Mouse (Mus musculus) neural tube, embryonic 11.5 days (tissue): ENCODE measurements at regions not wholly inside any gene's neighbourhood (a gene's known extent, or its start where the extent isn't known, plus 50 kb on each side); places are given as distances from the start of the nearest gene placed in this dataset.

Source experiments
- ATAC-seq: fragments of 200-750 bp; cut with Nextera tagmentation; 2 replicates; pipeline ENCODE4 v1.8.0; 2017; ENCODE audit warnings: moderate number of reproducible peaks, mild to moderate bottlenecking, moderate TSS enrichment, moderate library complexity; ENCODE audit not compliant: insufficient read depth, low FRiP score, low TSS enrichment
- DNase-seq: peaks from one replicate; pipeline ENCODE4 v3.0.0-alpha.2; 2015; ENCODE audit warnings: low spot score
- H3K27ac ChIP-seq: fragments of 300-500 bp; sonication (generic); 2 replicates; pipeline ENCODE4 v1.5.1; 2014; ENCODE audit warnings: low read depth, mild to moderate bottlenecking, low read length
- H3K27me3 ChIP-seq: fragments of 300-500 bp; sonication (generic); 2 replicates; pipeline ENCODE4 v1.6.1; 2014; ENCODE audit warnings: mild to moderate bottlenecking, low read length, mixed read lengths; ENCODE audit not compliant: control insufficient read depth, insufficient read depth
- H3K36me3 ChIP-seq: fragments of 300-500 bp; sonication (generic); 2 replicates; pipeline ENCODE4 v1.6.1; 2014; ENCODE audit warnings: mild to moderate bottlenecking, low read length, moderate library complexity, mixed read lengths; ENCODE audit not compliant: control insufficient read depth, insufficient read depth
- H3K4me1 ChIP-seq: fragments of 300-500 bp; sonication (generic); 2 replicates; pipeline ENCODE4 v1.6.1; 2014; ENCODE audit warnings: low read length, mixed read lengths; ENCODE audit not compliant: control insufficient read depth, insufficient read depth
- H3K4me2 ChIP-seq: fragments of 300-500 bp; sonication (generic); 2 replicates; pipeline ENCODE4 v1.6.1; 2014; ENCODE audit warnings: low read depth, mild to moderate bottlenecking, moderate library complexity
- H3K4me3 ChIP-seq: fragments of 300-500 bp; sonication (generic); 2 replicates; pipeline ENCODE4 v1.5.1; 2014; ENCODE audit warnings: low read depth, low read length
- H3K9ac ChIP-seq: fragments of 300-500 bp; sonication (generic); 2 replicates; pipeline ENCODE4 v1.6.1; 2014; ENCODE audit warnings: mild to moderate bottlenecking, low read length
- H3K9me3 ChIP-seq: fragments of 300-500 bp; sonication (generic); 2 replicates; pipeline ENCODE4 v1.6.1; 2016; ENCODE audit warnings: low read length; ENCODE audit not compliant: control insufficient read depth
- WGBS: fragments of 180-500 bp; shearing (Covaris S2); extraction: QIAGEN DNeasy Blood & Tissue Kit; methylation state at CpG from one replicate; pipeline ENCODE4 v1.1.7; 2014; 5-methylcytosine and 5-hydroxymethylcytosine counted together

DNA sequence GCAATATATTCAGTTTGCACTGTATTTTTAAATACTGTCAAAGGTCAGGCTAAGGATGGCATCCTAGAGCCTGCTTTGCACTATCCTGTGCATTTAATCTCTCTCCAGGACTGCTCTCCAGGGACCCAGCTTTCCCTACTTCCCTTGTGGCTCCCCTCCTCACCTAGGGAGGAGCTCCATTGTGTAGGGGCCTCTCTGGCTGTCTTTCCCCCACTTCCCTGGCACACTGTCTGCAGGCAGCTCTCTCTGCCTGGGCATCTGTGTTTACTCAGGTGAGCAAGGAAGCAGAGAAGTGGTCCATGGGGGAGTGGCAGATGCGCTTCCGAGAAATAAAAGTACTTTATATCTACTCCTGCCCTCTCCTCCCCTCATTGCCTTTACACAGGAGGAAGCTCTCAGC, 218.0 kb upstream of the Cxcr4 start:
- Histone ChIP-seq H3K4me1 (peaks cover 9% of the 10 kb centered on the region; the same call in 1 of the 2 replicates), H3K27ac (no peak overlapping the region), H3K36me3 (no peaks in the 10 kb centered on the region), H3K27me3 (no peaks in the 10 kb centered on the region), H3K4me2 (no peak overlapping the region), H3K9ac (no peak overlapping the region), H3K4me3 (no peak overlapping the region), H3K9me3 (no peaks in the 10 kb centered on the region)
- DNase-seq: no peak
- WGBS: 77% methylated on average over 2 of the region's 2 CpGs
- no peak for ATAC-seq

DNA sequence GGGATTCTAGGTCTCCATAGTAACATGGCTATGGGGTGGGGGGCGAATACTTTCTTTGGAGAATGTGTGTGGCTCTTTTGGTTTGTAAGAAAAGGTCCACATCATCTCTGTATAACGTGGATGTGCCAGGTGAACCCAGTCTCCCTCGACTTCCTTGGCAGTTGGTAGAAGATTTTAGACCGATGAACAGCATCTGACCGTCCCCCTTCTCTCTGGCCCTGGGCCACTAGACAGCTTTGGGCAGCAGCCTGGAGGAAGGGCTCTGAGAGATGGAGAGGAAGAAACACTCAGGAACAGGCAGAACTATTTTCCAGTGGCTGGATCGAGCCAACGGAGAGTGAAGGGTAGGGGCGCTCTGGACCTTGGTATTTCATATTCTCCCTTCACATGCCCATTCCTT, 217.5 kb upstream of the Cxcr4 start:
- H3K27ac ChIP-seq: no peak overlapping the region
- DNase-seq: no peak
- H3K4me1 ChIP-seq: peaks cover 9% of the 10 kb centered on the region; the same call in 1 of the 2 replicates
- H3K4me2 ChIP-seq: no peak overlapping the region
- H3K4me3 ChIP-seq: no peak overlapping the region
- H3K9ac ChIP-seq: no peak overlapping the region
- H3K27me3 ChIP-seq: no peaks in the 10 kb centered on the region
- ATAC-seq: no peak
- H3K36me3 ChIP-seq: no peaks in the 10 kb centered on the region
- no peaks in the 10 kb centered on the region for H3K9me3 ChIP-seq
- 92% methylated on average over 8 of the region's 8 CpGs for WGBS

DNA sequence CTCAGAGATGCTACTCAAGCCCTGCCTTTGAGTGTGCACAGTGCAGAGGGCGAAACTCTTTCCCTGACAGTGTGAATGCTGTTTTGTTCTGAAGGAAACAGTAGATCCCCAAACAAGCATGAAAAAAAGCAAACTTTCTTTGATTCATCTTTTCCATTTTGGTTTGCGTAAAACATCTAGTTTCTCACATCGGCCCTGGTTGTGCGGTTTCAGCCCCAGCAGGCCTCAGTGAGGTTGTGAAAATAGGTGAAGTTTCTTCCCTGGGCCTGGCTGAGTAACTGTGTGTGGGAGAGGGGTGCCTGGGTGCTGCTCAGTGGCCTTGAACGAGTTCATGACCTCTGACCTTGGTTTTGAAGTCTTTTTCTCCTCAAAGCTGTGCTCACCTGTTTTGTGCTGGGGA, 216.5 kb upstream of the Cxcr4 start:
- Histone ChIP-seq H3K36me3 (no peaks in the 10 kb centered on the region), H3K9ac (no peak overlapping the region), H3K4me3 (no peak overlapping the region), H3K4me2 (no peak overlapping the region), H3K27me3 (no peaks in the 10 kb centered on the region), H3K4me1 (peaks cover 9% of the 10 kb centered on the region), H3K27ac (no peak overlapping the region), H3K9me3 (no peaks in the 10 kb centered on the region)
- ATAC-seq: no peak
- WGBS: 84% methylated on average over 5 of the region's 5 CpGs
- DNase-seq: no peak

DNA sequence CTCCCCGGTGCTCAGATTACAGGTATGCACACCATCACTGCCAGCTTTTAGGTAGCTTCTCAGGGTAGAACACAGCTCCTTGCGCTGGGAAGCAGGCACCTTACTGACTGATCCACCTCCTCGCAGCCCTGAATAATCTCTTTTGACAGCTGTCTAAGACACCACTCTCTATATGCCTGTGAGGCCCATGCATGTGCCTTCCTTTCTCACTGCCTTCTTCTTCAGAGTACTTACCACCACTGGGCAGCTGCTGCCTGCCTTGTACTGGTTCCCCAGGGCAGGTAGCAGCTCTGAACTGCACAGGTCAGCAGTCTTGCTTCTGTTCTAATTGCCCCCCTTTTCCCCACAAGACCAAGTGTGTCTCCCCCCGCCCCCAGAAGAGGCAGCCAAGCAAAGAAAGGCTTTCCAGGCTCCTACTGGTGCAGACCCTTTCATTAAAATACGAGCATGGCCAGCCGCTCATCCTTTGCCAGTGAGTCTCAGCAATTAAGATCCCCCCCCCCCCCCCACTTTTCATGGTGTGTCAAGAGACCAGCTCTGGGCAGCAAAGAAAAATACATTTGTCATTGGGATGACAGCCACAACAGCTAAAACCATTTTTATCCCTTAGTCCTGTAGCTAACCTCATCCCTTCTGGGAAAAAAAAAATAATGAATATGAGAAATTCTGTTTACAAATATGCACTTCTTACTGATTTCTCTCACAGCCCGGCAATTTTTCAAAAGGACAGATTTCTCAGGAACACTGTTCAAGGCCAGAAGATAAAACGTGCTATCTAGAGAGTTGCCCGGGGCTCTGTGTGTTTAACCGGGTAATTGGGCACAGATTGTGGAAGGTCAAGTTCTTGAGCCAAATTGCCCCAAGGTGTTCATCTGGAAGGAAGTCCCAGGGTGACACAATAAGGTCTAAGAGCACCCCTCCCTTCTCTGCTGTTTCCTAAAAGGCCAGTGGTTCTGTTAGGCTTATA, 213.9 kb upstream of the Cxcr4 start:
- no peak for DNase-seq
- no peaks in the 10 kb centered on the region for H3K36me3 ChIP-seq
- no peak overlapping the region for H3K4me2 ChIP-seq
- 44% methylated on average over 10 of the region's 10 CpGs for WGBS
- H3K4me1 ChIP-seq: peaks cover 9% of the 10 kb centered on the region
- ATAC-seq: peak; percentile 36; the same call in 1 of the 2 replicates
- no peaks in the 10 kb centered on the region for H3K9me3 ChIP-seq
- H3K27ac ChIP-seq: no peak overlapping the region
- no peaks in the 10 kb centered on the region for H3K27me3 ChIP-seq
- H3K4me3 ChIP-seq: no peak overlapping the region
- H3K9ac ChIP-seq: no peak overlapping the region

DNA sequence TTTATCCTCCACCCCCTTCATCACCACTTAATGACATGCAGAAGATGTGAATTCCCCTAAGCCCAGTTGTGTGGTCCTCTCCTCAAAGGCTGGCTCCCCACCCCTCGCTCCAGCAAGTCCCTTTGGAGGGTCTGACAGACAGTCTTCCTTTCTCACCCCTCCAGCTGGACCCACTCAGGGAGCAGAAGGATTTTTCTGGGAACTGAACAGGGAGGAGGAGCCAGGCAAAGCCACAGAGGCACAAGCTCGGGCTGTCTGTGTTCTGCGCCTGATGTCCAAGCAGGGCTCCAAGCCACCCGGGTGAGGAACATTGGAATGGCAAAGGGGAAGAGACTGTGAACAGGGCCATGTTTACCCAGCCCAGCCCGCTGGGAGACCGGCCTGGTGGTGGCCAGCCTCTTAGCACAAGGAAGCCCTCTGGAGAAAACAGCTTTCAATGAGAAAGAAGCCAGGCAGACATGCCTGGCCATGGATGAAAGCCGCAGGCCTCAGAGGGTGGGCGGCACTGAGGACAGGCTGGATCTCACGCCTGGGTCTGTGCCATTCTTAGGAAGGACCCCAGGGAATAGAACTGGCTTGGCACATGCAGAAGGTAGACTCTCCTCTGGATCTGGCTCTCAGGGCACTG, 211.5 kb upstream of the Cxcr4 start:
- Histone ChIP-seq H3K9ac (no peak overlapping the region), H3K36me3 (no peaks in the 10 kb centered on the region), H3K4me3 (no peak overlapping the region), H3K27ac (no peak overlapping the region), H3K4me2 (no peak overlapping the region), H3K9me3 (no peaks in the 10 kb centered on the region), H3K4me1 (peaks cover 9% of the 10 kb centered on the region), H3K27me3 (no peaks in the 10 kb centered on the region)
- ATAC-seq (no peak; the same call in 1 of the 2 replicates), DNase-seq (no peak)
- 41% methylated on average over 9 of the region's 9 CpGs for WGBS

DNA sequence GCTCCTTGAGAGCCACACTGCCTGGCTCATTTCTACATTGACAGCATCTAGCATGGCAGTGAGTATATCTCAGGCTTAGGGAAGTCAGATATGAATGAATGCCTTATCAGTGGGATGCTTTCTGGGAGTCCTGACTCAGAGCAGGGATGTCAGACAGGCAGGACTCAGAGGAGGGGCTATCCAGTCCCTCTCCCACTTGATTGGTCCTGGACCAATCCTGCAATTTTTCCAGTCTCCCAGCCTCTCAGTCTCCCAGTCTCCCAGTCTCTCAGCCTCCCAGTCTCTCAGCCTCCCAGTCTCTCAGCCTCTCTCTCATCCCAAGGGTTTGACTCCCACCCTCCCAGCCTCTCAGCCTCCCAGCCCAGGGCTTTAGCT, 211.0 kb upstream of the Cxcr4 start:
- Histone ChIP-seq H3K4me1 (peaks cover 9% of the 10 kb centered on the region), H3K4me3 (no peak overlapping the region), H3K36me3 (no peaks in the 10 kb centered on the region), H3K27ac (no peak overlapping the region), H3K4me2 (no peak overlapping the region), H3K27me3 (no peaks in the 10 kb centered on the region), H3K9me3 (no peaks in the 10 kb centered on the region), H3K9ac (no peak overlapping the region)
- no peak for ATAC-seq
- DNase-seq: no peak

DNA sequence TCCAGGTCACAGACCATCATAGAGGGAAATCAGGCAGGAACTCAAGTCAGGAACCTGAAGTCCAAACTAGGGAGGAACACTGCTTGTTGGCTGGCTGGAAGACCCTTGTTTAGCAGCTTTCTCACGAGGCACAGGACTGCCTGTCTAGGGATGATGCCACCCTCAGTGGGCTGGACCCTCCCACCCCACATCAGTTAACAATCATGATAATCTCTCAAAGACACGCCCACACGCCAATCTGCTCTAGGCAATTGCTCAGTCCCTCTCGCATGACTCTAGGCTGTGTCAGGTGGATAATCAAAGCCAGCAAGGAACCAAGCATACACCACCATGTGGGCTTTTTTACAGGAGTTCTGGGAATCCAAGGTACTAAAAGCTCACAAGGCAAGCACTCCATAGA, 206.6 kb upstream of the Cxcr4 start:
- no peak for ATAC-seq
- no peaks in the 10 kb centered on the region for H3K27me3 ChIP-seq
- 75% methylated on average over 4 of the region's 4 CpGs for WGBS

DNA sequence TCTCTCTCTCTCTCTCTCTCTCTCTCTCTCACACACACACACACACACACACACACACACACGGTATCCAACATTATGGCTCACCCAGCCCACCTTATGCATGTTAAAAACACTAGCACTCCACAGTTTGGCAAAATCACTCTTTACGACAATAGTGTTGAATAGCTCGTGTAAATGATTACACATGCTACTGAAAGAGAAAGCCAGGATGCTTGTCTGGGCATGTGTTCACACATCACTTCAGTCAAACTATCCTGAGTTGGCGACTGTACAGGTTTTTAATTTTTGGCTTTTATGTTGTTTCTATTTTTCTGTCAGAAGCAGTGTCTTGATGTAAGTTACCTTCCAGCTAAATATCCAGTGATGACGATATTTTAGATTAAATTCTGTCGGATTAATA, 203.6 kb upstream of the Cxcr4 start:
- H3K27me3 ChIP-seq: no peaks in the 10 kb centered on the region
- no peak overlapping the region for H3K4me3 ChIP-seq
- H3K9ac ChIP-seq: no peak overlapping the region
- ATAC-seq: no peak
- no peak overlapping the region for H3K27ac ChIP-seq
- WGBS: 89% methylated on average over 6 of the region's 6 CpGs
- DNase-seq: no peak
- no peaks in the 10 kb centered on the region for H3K4me1 ChIP-seq
- H3K4me2 ChIP-seq: no peak overlapping the region
- no peaks in the 10 kb centered on the region for H3K9me3 ChIP-seq
- no peaks in the 10 kb centered on the region for H3K36me3 ChIP-seq

More for the DNA sequence above, 206.6 kb upstream of the Cxcr4 start:
- Histone ChIP-seq H3K4me3 (no peak overlapping the region), H3K9ac (no peak overlapping the region), H3K4me1 (no peaks in the 10 kb centered on the region; the same call in 1 of the 2 replicates), H3K36me3 (no peaks in the 10 kb centered on the region), H3K27ac (no peak overlapping the region), H3K9me3 (no peaks in the 10 kb centered on the region), H3K4me2 (no peak overlapping the region)
- no peak for DNase-seq

DNA sequence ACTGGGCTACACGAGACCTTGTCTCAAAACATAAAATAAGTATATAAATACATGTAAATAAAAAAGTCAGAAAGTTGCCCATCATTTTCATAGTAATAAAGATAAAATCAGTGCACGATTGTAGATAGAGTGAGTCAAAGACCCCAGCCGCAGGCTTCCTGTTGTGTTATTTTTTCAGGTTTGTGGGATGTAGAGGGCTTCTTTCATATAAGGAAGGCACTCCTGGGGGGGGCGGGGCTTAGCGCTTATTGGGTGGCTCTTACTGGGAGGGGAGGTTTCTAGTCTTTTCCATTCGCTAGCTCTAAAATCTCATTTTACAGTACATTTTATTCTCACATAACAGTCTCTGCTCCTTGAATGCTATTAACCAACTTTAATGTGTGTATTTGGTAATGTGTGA, 198.8 kb upstream of the Cxcr4 start:
- no peak overlapping the region for H3K4me3 ChIP-seq
- no peak for ATAC-seq
- H3K4me2 ChIP-seq: no peak overlapping the region
- no peak for DNase-seq
- 90% methylated on average over 6 of the region's 6 CpGs for WGBS
- H3K27ac ChIP-seq: no peak overlapping the region
- no peaks in the 10 kb centered on the region for H3K36me3 ChIP-seq
- no peak overlapping the region for H3K9ac ChIP-seq
- no peaks in the 10 kb centered on the region for H3K9me3 ChIP-seq
- H3K4me1 ChIP-seq: no peaks in the 10 kb centered on the region
- no peaks in the 10 kb centered on the region for H3K27me3 ChIP-seq
